Mouse (Mus musculus) cerebellum, adult 2 months (tissue): ENCODE measurements around the gene Trp53. TPM values are rescaled to one million over a fixed set of nuclear protein-coding genes. Genes with fewer than 3 reads are reported as not detected.

Experiments used
- DNase-seq, 2 experiments: peaks; one replicate each; pipeline ENCODE4 v3.0.0; 2021
- H3K27ac ChIP-seq: fragments of 200-500 bp; 2 replicates; pipeline ENCODE4 v1.5.1; 2012; ENCODE audit warnings: low read length, control low read depth, inconsistent platforms; ENCODE audit not compliant: insufficient read depth
- H3K27me3 ChIP-seq: fragments of 200-500 bp; 2 replicates; pipeline ENCODE4 v1.6.1; 2012; ENCODE audit warnings: inconsistent platforms, mild to moderate bottlenecking, low read length, moderate library complexity; ENCODE audit not compliant: control insufficient read depth, insufficient read depth
- H3K4me1 ChIP-seq: fragments of 200-500 bp; 2 replicates; pipeline ENCODE4 v1.6.1; 2011; ENCODE audit warnings: low read length; ENCODE audit not compliant: control insufficient read depth, insufficient read depth
- H3K4me3 ChIP-seq: fragments of 200-500 bp; replicated peaks from 2 replicates; pipeline ENCODE3; 2011; ENCODE audit warnings: mild to moderate bottlenecking, low read depth, low read length, control low read depth; ENCODE audit not compliant: insufficient read depth
- CTCF ChIP-seq: fragments of 200-500 bp; IDR thresholded peaks from 2 replicates; pipeline ENCODE4 v1.5.1; 2011; ENCODE audit warnings: low read depth, mild to moderate bottlenecking, control low read depth, low read length, moderate library complexity, borderline replicate concordance; ENCODE audit not compliant: insufficient read depth
- POLR2A ChIP-seq: fragments of 200-500 bp; IDR thresholded peaks from 2 replicates; pipeline ENCODE4 v1.6.1; 2011; ENCODE audit warnings: low read length, control low read depth, borderline replicate concordance; ENCODE audit not compliant: insufficient read depth
- WGBS: fragments of 180-500 bp; shearing (Covaris S2); methylation state at CpG from one replicate; pipeline ENCODE4 v1.1.7; 2018; 5-methylcytosine and 5-hydroxymethylcytosine counted together
- polyA plus RNA-seq: library from polyadenylated mRNA; depleted of rRNA; stranded (reverse); fragments of >200 nt; gene quantifications from 2 replicates; pipeline ENCODE4 v1.2.3, GENCODE M21; 2012

Trp53 gene
- polyA plus RNA-seq, 1 experiment, result 34.7 TPM

GRCm38 (mm10) chr11:69604795-69605664, 24.9 kb downstream of the Trp53 start:
- Histone ChIP-seq H3K27ac (peak overlapping the region; percentile 97), H3K4me1 (peaks cover 23% of the 10 kb centered on the region)
- WGBS, result 1% methylated on average over 73 of the region's 73 CpGs

GRCm38 (mm10) chr11:69605726-69606490, 25.7 kb downstream of the Trp53 start, which contains the start of gene Atp1b2:
Gene Atp1b2 (minus strand): TSS chr11:69605942.
- WGBS, result 2% methylated on average over 32 of the region's 32 CpGs
- Histone ChIP-seq H3K27me3 (no peaks in the 10 kb centered on the region), H3K4me1 (peaks cover 15% of the 10 kb centered on the region), H3K27ac (peak within 1 kb of the TSS; percentile 97), H3K4me3 (peak within 1 kb of the TSS; percentile 78)
- TF ChIP-seq CTCF (no peak), POLR2A (peak; percentile 99)
- DNase-seq, result peak; percentile 94 to 95

More at GRCm38 (mm10) chr11:69604795-69605664, 24.9 kb downstream of the Trp53 start:
- Histone ChIP-seq H3K27me3 (no peaks in the 10 kb centered on the region), H3K4me3 (peak overlapping the region; percentile 78)
- peak; percentile 90 to 91 for DNase-seq
- TF ChIP-seq CTCF, result no peak
- peak; percentile 54; the same call in 1 of the 2 replicates for TF ChIP-seq POLR2A

- TF ChIP-seq CTCF, result no peak
- TF ChIP-seq POLR2A, result no peak
Measured at GRCm38 (mm10) chr11:69606491-69606795, 26.3 kb downstream of the Trp53 start.

GRCm38 (mm10) chr11:69606832-69607231, 26.7 kb downstream of the Trp53 start:
- no peaks in the 10 kb centered on the region for H3K27me3 ChIP-seq
- DNase-seq, result no peak
- H3K27ac ChIP-seq, result no peak overlapping the region
- H3K4me1 ChIP-seq, result peaks cover 7% of the 10 kb centered on the region
- no peak for TF ChIP-seq CTCF
- no peak for TF ChIP-seq POLR2A
- 84% methylated on average over 2 of the region's 2 CpGs for WGBS
- no peak overlapping the region for H3K4me3 ChIP-seq

More at GRCm38 (mm10) chr11:69606491-69606795, 26.3 kb downstream of the Trp53 start:
- 89% methylated on average over 2 of the region's 2 CpGs for WGBS
- Histone ChIP-seq H3K4me1 (peaks cover 10% of the 10 kb centered on the region), H3K4me3 (no peak overlapping the region), H3K27ac (no peak overlapping the region), H3K27me3 (no peaks in the 10 kb centered on the region)
- peak in 1 of 2 experiments; percentile 36 for DNase-seq

GRCm38 (mm10) chr11:69608525-69608924, 28.4 kb downstream of the Trp53 start:
- Histone ChIP-seq H3K4me3 (no peak overlapping the region), H3K4me1 (no peaks in the 10 kb centered on the region; the same call in 1 of the 2 replicates), H3K27me3 (no peaks in the 10 kb centered on the region), H3K27ac (no peak overlapping the region)
- DNase-seq, result no peak
- TF ChIP-seq CTCF (no peak), POLR2A (no peak)
- 90% methylated on average over 3 of the region's 3 CpGs for WGBS

- no peaks in the 10 kb centered on the region for H3K27me3 ChIP-seq
- WGBS, result 70% methylated on average over 7 of the region's 7 CpGs
- TF ChIP-seq CTCF (no peak), POLR2A (no peak)
- H3K4me1 ChIP-seq, result 0 out of 2 replicates have a peak, but pooled peaks cover 2% of the 10 kb centered on the region
- no peak overlapping the region for H3K27ac ChIP-seq
- no peak overlapping the region for H3K4me3 ChIP-seq
- DNase-seq, result no peak
Measured at GRCm38 (mm10) chr11:69609416-69609815, 29.3 kb downstream of the Trp53 start.

GRCm38 (mm10) chr11:69610899-69611298, 30.7 kb downstream of the Trp53 start:
- Histone ChIP-seq H3K4me1 (0 out of 2 replicates have a peak, but pooled peaks cover 3% of the 10 kb centered on the region), H3K27ac (no peak overlapping the region), H3K4me3 (no peak overlapping the region), H3K27me3 (no peaks in the 10 kb centered on the region)
- DNase-seq, result peak; percentile 24 to 59
- 33% methylated on average over 4 of the region's 4 CpGs for WGBS
- TF ChIP-seq POLR2A (no peak), CTCF (no peak)
